Mouse (Mus musculus) stomach, embryonic 16.5 days (tissue): ENCODE data around the gene Tspan18. TPM values are rescaled to one million over a fixed set of nuclear protein-coding genes. Genes with fewer than 3 reads are reported as not detected.

ENCODE experiments used
- ATAC-seq: fragments of 200-750 bp; cut with Nextera tagmentation; 2 replicates; pipeline ENCODE4 v1.8.0; 2017; ENCODE audit warnings: moderate number of reproducible peaks, moderate TSS enrichment; ENCODE audit not compliant: insufficient read depth, low FRiP score
- H3K27ac ChIP-seq: fragments of 300-500 bp; sonication (generic); 2 replicates; pipeline ENCODE4 v1.5.1; 2014; ENCODE audit warnings: low read length
- H3K27me3 ChIP-seq: fragments of 300-500 bp; sonication (generic); 2 replicates; pipeline ENCODE4 v1.6.1; 2014; ENCODE audit warnings: low read length, control low read depth, mixed read lengths; ENCODE audit not compliant: control insufficient read depth, insufficient read depth
- H3K36me3 ChIP-seq: fragments of 300-500 bp; sonication (generic); 2 replicates; pipeline ENCODE4 v1.6.1; 2014; ENCODE audit warnings: low read length; ENCODE audit not compliant: control insufficient read depth, insufficient read depth
- H3K4me1 ChIP-seq: fragments of 300-500 bp; sonication (generic); 2 replicates; pipeline ENCODE4 v1.6.1; 2014; ENCODE audit warnings: low read length, control low read depth, mixed read lengths; ENCODE audit not compliant: control insufficient read depth, insufficient read depth
- H3K4me2 ChIP-seq: fragments of 300-500 bp; sonication (generic); 2 replicates; pipeline ENCODE4 v1.6.1; 2014; ENCODE audit warnings: low read depth, low read length, mixed read lengths
- H3K4me3 ChIP-seq: fragments of 300-500 bp; sonication (generic); replicated peaks from 2 replicates; pipeline ENCODE4 v1.5.1; 2014; ENCODE audit warnings: mild to moderate bottlenecking, low read length
- H3K9ac ChIP-seq: fragments of 300-500 bp; sonication (generic); 2 replicates; pipeline ENCODE4 v1.6.1; 2014; ENCODE audit warnings: low read length
- H3K9me3 ChIP-seq: fragments of 300-500 bp; sonication (generic); replicated peaks from 2 replicates; pipeline ENCODE4 v1.6.1; 2016; ENCODE audit warnings: low read length, control low read depth; ENCODE audit not compliant: control insufficient read depth
- WGBS: fragments of 180-500 bp; shearing (Covaris S2); extraction: QIAGEN DNeasy Blood & Tissue Kit; methylation state at CpG from one replicate; pipeline ENCODE4 v1.1.7; 2014; 5-methylcytosine and 5-hydroxymethylcytosine counted together
- polyA plus RNA-seq: library from polyadenylated mRNA; unstranded; fragments of >200 nt; fragmentation: Nextera tagmentation; extraction: Ambion mirVana; gene quantifications from 2 replicates; pipeline ENCODE4 v1.2.1, GENCODE M21; 2015

Tspan18 gene
- polyA plus RNA-seq, 1 experiment from 2014 or later = 15.3 TPM

DNA sequence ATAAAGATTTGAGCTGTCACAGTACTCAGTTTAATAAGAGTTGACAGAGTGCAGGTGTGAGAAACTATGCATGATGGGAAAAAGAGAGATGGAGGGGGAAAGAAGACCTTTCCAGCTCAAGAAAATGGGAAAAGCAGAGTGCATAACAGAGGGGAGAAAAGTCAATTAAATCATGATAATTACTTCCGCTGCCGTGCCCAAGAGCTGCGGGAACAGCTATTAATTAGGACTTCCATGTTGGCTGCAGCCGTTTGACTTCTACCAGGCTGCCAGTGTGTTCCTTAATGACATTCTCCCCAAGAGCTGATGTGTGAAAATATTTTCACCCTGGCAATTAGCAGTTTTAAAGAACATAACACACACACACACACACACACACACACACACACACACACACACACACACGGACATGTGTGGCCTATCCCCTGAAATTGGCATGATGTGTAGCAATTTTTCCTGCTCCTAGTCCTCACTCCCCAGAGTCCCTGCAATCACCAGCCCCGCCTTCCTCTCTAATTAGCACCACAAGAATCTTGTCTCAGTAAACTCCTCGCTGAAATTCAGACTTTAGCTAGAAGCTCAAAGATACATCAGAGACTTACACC lies 67.6 kb downstream of the Tspan18 start:
- ATAC-seq = no peak
- H3K4me3 ChIP-seq = no peak overlapping the region
- H3K4me1 ChIP-seq = no peaks in the 10 kb centered on the region
- no peak overlapping the region for H3K4me2 ChIP-seq
- H3K9me3 ChIP-seq = no peaks in the 10 kb centered on the region
- 71% methylated on average over 7 of the region's 7 CpGs for WGBS
- H3K27me3 ChIP-seq = no peaks in the 10 kb centered on the region
- H3K36me3 ChIP-seq = no peaks in the 10 kb centered on the region
- H3K9ac ChIP-seq = no peak overlapping the region
- H3K27ac ChIP-seq = no peak overlapping the region

DNA sequence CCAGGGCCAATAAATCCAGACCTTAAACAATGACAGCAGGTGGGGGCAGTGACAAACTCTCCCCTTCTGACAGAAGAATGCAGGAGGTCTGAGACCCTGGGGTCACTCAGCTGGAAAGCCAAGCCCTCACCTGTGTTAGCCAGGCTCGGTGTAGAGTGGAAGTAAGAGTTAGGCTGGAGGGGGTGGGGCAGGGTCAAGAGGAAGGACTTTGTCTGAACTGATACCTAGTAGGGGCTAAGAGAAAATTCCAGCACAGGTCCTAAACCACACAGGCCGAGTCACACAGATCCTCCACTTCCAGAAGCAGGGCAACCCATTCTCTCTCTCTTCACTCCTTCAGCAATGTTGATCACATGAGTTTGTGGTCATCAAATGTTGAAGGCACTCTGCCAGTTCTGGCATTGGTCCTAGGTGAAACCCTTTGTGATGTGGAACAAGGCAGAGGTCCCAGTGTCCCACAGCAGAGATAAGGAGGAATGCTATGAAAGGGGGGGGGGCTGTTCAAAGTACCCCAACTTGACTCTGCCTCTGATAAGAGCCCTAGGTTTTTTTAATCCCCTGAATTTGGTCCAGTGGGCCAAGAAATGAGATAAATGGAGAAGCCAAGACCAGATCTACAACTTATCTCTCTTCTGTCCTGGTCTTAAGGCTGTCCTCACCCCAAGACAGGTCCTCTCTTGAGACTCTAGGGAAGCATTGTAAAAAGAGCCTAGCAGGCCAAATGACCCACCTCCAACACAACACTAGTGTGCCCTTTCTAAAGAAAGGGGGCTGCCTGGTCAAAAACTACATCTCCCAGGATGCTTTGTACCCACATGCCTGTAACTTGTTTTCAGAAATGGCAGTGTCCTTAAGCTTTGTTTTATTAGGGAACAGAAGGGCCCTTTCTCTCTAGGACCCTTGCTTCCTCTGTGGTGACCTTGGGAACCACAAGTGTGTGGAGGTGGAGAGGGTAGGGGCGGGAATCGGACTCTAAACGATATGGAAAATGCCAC lies 71.7 kb downstream of the Tspan18 start:
- H3K27me3 ChIP-seq = no peaks in the 10 kb centered on the region
- no peak overlapping the region for H3K9ac ChIP-seq
- WGBS = 67% methylated on average over 5 of the region's 5 CpGs
- no peaks in the 10 kb centered on the region for H3K36me3 ChIP-seq
- H3K4me3 ChIP-seq = no peak overlapping the region
- 0 out of 2 replicates have a peak, but pooled peaks cover 6% of the 10 kb centered on the region for H3K4me1 ChIP-seq
- 0 out of 2 replicates have a peak, but pooled peaks have one; percentile 2 for ATAC-seq
- H3K9me3 ChIP-seq = no peaks in the 10 kb centered on the region
- peak overlapping the region; percentile 15; the same call in 1 of the 2 replicates for H3K27ac ChIP-seq
- H3K4me2 ChIP-seq = no peak overlapping the region

DNA sequence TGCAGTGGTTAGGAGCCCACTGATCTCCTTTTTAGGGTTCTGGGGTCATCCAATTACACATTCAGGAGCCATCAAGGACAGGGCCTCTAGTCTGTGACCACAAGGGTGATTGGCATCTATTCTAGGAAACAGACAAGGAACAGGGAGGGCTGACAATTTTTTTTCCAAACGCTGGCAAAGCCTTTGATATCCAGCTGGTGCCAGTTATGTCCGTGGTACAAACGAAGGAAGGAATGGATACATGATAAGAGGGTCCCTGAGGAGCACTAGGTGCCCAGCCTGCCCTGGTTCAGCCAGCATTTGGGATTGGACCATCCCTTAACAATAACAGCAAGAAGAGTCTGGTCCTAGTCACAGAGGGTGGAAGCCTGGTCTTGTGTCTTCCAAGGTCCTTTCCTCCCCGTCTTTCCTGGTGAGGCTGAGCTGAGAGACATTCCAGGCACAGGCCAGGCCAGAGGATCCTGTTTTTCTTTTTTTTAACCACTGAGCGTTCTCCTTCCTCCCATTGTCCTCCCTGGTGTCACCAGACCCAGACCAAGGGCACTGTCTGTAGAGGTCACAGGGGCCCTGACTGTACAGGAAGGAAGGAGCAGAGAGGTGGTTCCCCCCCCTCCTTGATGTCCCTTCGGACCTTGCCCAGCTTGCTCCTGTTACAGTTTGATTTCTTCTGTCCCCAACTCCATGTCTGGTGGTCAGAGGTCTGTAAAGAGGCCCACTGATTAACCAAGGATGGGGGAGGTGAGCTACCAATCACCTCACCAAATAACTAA lies 72.6 kb downstream of the Tspan18 start:
- no peak overlapping the region for H3K4me2 ChIP-seq
- no peak overlapping the region for H3K9ac ChIP-seq
- H3K27ac ChIP-seq = peak overlapping the region; percentile 15
- no peaks in the 10 kb centered on the region for H3K36me3 ChIP-seq
- peak; percentile 69; the same call in 1 of the 2 replicates for ATAC-seq
- H3K4me3 ChIP-seq = no peak overlapping the region
- no peaks in the 10 kb centered on the region for H3K27me3 ChIP-seq
- no peaks in the 10 kb centered on the region for H3K9me3 ChIP-seq
- H3K4me1 ChIP-seq = 0 out of 2 replicates have a peak, but pooled peaks cover 6% of the 10 kb centered on the region
- 70% methylated on average over 6 of the region's 6 CpGs for WGBS

DNA sequence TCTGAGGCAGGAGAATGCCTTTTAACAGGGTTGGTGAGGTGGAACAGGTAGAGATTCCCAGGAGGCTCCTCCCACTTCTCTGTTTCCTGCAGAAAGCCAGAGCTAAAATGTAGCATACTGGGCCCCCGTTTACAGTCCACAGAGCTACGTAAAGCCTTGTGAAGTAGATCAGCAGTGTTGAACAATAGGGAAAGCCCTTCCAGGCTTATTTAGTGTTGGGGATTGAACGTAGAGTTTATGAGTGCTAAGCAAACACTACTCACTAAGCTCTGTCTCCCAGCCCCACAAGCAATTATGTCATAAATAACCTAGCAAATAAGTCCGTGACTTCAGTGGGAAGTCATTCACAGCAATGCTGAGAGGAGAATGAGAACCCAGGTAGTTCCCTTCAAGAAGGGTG lies 76.7 kb downstream of the Tspan18 start:
- no peak overlapping the region for H3K4me2 ChIP-seq
- no peak overlapping the region for H3K4me3 ChIP-seq
- H3K4me1 ChIP-seq = peaks cover 6% of the 10 kb centered on the region; the same call in 1 of the 2 replicates
- H3K9me3 ChIP-seq = no peaks in the 10 kb centered on the region
- 32% methylated on average over 4 of the region's 4 CpGs for WGBS
- H3K27me3 ChIP-seq = no peaks in the 10 kb centered on the region
- no peak for ATAC-seq
- no peak overlapping the region for H3K27ac ChIP-seq
- H3K36me3 ChIP-seq = no peaks in the 10 kb centered on the region
- H3K9ac ChIP-seq = no peak overlapping the region

DNA sequence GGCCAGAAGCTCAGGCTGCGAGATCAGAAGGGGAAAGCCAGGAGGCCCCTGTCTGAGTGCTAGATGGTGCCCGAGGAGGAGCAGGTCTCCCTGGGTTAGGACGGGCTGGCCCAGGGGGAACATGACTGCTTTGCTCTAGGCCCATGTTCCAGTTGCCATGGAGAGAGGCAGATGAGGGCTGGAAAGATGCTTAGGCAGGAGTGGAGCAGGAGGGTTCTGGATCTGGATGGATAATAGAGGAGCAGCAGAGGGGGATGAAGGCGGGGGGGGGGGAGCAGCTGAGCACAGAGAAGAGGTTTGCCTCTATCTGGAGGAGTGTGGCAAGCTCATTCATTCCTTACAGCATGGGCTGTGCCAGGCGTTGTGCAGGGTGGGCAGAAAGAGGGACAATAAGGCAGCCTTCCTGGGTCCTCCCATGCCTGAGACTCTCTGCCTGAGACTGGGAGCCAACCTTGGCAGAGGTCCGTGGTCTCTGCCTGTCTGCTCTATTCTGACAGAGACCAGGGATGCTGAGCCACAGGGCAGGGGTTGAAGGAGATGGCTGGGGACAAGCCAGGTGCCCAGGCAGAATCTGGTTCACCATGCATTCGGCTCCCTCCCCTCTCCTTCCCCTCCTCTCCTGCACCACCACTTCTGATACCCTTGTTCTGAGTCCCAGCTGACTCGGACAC lies 77.4 kb downstream of the Tspan18 start:
- H3K9me3 ChIP-seq = no peaks in the 10 kb centered on the region
- no peak overlapping the region for H3K27ac ChIP-seq
- H3K4me1 ChIP-seq = peaks cover 6% of the 10 kb centered on the region; the same call in 1 of the 2 replicates
- no peak for ATAC-seq
- no peaks in the 10 kb centered on the region for H3K36me3 ChIP-seq
- H3K4me2 ChIP-seq = no peak overlapping the region
- H3K9ac ChIP-seq = no peak overlapping the region
- H3K27me3 ChIP-seq = no peaks in the 10 kb centered on the region
- H3K4me3 ChIP-seq = no peak overlapping the region
- 82% methylated on average over 8 of the region's 8 CpGs for WGBS

DNA sequence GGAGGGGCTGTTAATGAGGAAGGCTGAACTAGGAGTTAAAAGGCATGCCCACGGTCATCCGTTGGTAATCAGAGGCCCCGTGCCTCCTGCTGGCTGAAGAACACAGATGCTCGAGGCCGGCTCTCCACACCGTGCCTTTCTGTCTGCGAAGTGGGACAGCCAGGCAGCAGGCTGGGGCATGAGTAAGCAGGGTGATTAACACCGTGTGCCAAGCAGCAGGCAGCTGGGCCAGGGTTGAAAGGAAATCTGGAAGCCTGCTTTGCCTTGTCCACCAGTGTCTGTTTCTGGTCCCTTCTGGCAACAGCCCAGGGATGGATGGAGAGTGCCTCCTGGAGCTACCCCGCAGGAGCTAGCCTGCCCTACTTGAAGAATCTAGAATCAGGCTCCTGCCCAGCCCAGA lies 81.9 kb downstream of the Tspan18 start:
- ATAC-seq = no peak
- Histone ChIP-seq H3K4me1 (no peaks in the 10 kb centered on the region; the same call in 1 of the 2 replicates), H3K27me3 (no peaks in the 10 kb centered on the region), H3K27ac (no peak overlapping the region), H3K9me3 (no peaks in the 10 kb centered on the region), H3K9ac (no peak overlapping the region), H3K36me3 (no peaks in the 10 kb centered on the region), H3K4me3 (no peak overlapping the region), H3K4me2 (no peak overlapping the region)
- 47% methylated on average over 9 of the region's 9 CpGs for WGBS

DNA sequence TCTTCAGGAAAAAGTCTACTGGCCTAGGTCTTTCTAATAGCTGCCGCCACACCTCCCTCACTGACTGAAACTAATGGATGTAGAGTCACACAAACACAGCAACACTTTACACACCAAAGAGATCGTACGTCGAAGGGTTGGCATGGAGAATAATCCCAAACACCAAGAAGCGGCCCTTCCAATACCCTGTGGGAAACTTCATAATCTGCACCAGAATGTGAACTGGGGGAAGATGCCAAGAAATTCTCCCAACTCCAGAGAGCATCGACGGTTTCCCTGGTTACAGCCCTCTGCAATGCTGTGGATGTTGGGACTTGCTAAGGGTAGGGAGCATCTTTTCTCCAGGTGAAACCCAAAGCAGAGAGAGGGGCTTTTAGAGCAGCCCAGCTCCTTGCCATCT lies 83.7 kb downstream of the Tspan18 start:
- ATAC-seq = no peak
- 87% methylated on average over 7 of the region's 7 CpGs for WGBS
- H3K27me3 ChIP-seq = no peaks in the 10 kb centered on the region

DNA sequence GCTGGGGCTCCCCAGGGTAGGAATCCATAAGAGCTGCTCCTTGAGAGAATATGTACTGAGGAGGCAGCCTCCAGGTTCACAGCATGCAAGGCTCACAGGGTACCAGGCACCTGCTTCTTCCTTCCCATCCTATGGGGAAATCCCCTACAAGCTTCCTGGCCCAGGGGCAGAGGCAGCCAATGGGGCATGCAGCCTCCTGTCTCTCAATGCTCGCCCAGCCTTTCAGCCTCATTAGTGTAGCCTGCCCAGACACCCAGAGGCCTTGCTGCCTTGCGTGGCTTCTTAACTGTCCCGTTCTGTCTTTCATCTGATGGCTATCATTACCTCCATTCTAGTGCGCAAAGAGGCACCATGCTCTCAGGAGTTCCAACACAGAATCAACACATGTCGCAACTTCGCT lies 85.2 kb downstream of the Tspan18 start:
- ATAC-seq = no peak

More for the DNA sequence above, 83.7 kb downstream of the Tspan18 start:
- H3K4me3 ChIP-seq = no peak overlapping the region
- H3K9ac ChIP-seq = no peak overlapping the region
- no peaks in the 10 kb centered on the region for H3K9me3 ChIP-seq
- no peak overlapping the region for H3K27ac ChIP-seq
- no peaks in the 10 kb centered on the region; the same call in 1 of the 2 replicates for H3K4me1 ChIP-seq
- H3K36me3 ChIP-seq = no peaks in the 10 kb centered on the region
- H3K4me2 ChIP-seq = no peak overlapping the region

More for the DNA sequence above, 85.2 kb downstream of the Tspan18 start:
- no peaks in the 10 kb centered on the region; the same call in 1 of the 2 replicates for H3K4me1 ChIP-seq
- H3K27ac ChIP-seq = no peak overlapping the region
- no peaks in the 10 kb centered on the region for H3K36me3 ChIP-seq
- H3K9ac ChIP-seq = no peak overlapping the region
- no peaks in the 10 kb centered on the region for H3K9me3 ChIP-seq
- no peak overlapping the region for H3K4me3 ChIP-seq
- H3K4me2 ChIP-seq = no peak overlapping the region
- 78% methylated on average over 6 of the region's 6 CpGs for WGBS
- no peaks in the 10 kb centered on the region for H3K27me3 ChIP-seq
